ENCODE assay signal across 33 mouse cellular contexts in genomic region chr16:34672822-34673221, GRCm38 (mm10). TPM values are rescaled to one million over a fixed set of nuclear protein-coding genes. Genes with fewer than 3 reads are reported as not detected.
DNase-seq lines count a peak whose midpoint lies in the region; ATAC-seq and TF ChIP-seq lines count a peak whose summit lies in the region.
"Had no signal": no experiment of that assay in that cellular context is flagged by ENCODE, and none has a peak within 500 bp of the region (broad histone marks: within the 10 kb centered on the region; RNA-seq: fewer than 3 reads in every experiment).

No protein-coding gene starts in this region.

- TF ChIP-seq CTCF in lung, adult 2 months (IDR thresholded peaks at IDR 0.05; ENCODE audit: insufficient read depth, low read length), result no peak

- no peaks in the 10 kb centered on the region for H3K4me1 ChIP-seq in lung, adult 2 months (ENCODE audit: control insufficient read depth, insufficient read depth, low read length)
- H3K4me1 ChIP-seq: embryonic facial prominence, embryonic 15.5 days; hindbrain, embryonic 15.5 days; intestine, embryonic 15.5 days; lung, embryonic 15.5 days; neural tube, embryonic 12.5 days had no signal

- TF ChIP-seq POLR2A in lung, adult 2 months (IDR thresholded peaks at IDR 0.05; ENCODE audit: borderline replicate concordance, extremely low read depth, low read depth, low read length), result no peak

- WGBS in lung, adult 2 months, result 41% methylated on average over 3 of the region's 3 CpGs

- ATAC-seq in granulocyte monocyte progenitor cell, adult 5-6 weeks (replicated peaks; ENCODE audit: poor library complexity, severe bottlenecking), result peak; percentile 12; the same call in 1 of the 2 replicates
- ATAC-seq in inflammation-experienced regulatory T-cells, adult 6 months, result no peak
- ATAC-seq: forebrain, embryonic 14.5 days; intestine, embryonic 15.5 days; midbrain, embryonic 15.5 days had no signal

- peak; percentile 71 to 80 for DNase-seq in adrenal gland, adult (ENCODE audit: inconsistent age in 2 of 2, low spot score in 1 of 2)
- DNase-seq in adrenal gland, postnatal 10 days, result no peak
- peak; percentile 31 for DNase-seq in lung, postnatal 36 days
- no peak for DNase-seq in lung, adult 2 months
- peak; percentile 29 for DNase-seq in MN1 (ENCODE audit: low spot score)
- DNase-seq in left cerebral cortex, adult 9 months (ENCODE audit: low spot score in 2 of 2), result no peak
- DNase-seq: cerebellum, adult 9-10 months; gastrocnemius, adult 2 months; heart, postnatal 4 days; kidney, adult 8-10 months; kidney, postnatal 14 days; right cerebral cortex, postnatal 14 days; spleen, adult 18-20 months; thymus, adult 18-20 months; thymus, postnatal 36 days had no signal

- H3K4me3 ChIP-seq in lung, adult 2 months (replicated peaks; ENCODE audit: extremely low read depth, low read depth, low read length), result no peak overlapping the region
- H3K4me3 ChIP-seq: embryonic facial prominence, embryonic 15.5 days; gastrocnemius, adult 2 months; hindbrain, embryonic 15.5 days; intestine, embryonic 15.5 days; limb, embryonic 12.5 days; lung, embryonic 15.5 days; midbrain, embryonic 15.5 days; neural tube, embryonic 12.5 days had no signal

RNA-seq across cellular contexts. Expression of gene Ccdc14, which starts 17.6 kb away (rescaled TPM):
- total RNA-seq in adrenal gland, postnatal 10 days (2021), result 1 to 10 TPM; 4.0 to 6.5 TPM
- polyA plus RNA-seq in lung, adult 2 months (2012; rRNA removed), result 1.5 and 2.4 TPM in 2 replicates
- total RNA-seq in granulocyte monocyte progenitor cell, adult 5-6 weeks (2014; fragmentation: Nextera tagmentation), result 9.5 and 11.5 TPM in 2 replicates
- 10.1 and 11.3 TPM in 2 replicates for total RNA-seq in granulocyte monocyte progenitor cell, adult 5-6 weeks (2017)
- polyA plus RNA-seq in inflammation-experienced regulatory T-cells, adult 6 months (2017; shearing (Covaris generic)), result 1 to 10 TPM; 3.4 to 4.9 (median 4.4) TPM

RNA-seq across cellular contexts. Expression of gene Ropn1, which starts 23.1 kb away (rescaled TPM):
- total RNA-seq in adrenal gland, postnatal 10 days (2021), result not detected
- not detected in 2 replicates for polyA plus RNA-seq in lung, adult 2 months (2012; rRNA removed)
- not detected in 2 replicates for total RNA-seq in granulocyte monocyte progenitor cell, adult 5-6 weeks (2014; fragmentation: Nextera tagmentation)
- not detected in 2 replicates for total RNA-seq in granulocyte monocyte progenitor cell, adult 5-6 weeks (2017)
- not detected for polyA plus RNA-seq in inflammation-experienced regulatory T-cells, adult 6 months (2017; shearing (Covaris generic))
- total RNA-seq: common myeloid progenitor, adult 5-6 weeks; G1E; gastrocnemius, adult 2 months; gastrocnemius, postnatal 4 days; layer of hippocampus, adult 18-20 months; layer of hippocampus, postnatal 25 days had no signal
- polyA plus RNA-seq: embryonic facial prominence, embryonic 15.5 days; forebrain, embryonic 14.5 days; frontal cortex, adult 2 months; G1E; hindbrain, embryonic 15.5 days; intestine, embryonic 15.5 days; liver, embryonic 11.5 days; lung, embryonic 15.5 days; midbrain, embryonic 15.5 days; neural tube, embryonic 12.5 days; stomach, embryonic 14.5 days had no signal

Comparison
In these comparisons a context has a peak if more than half of its experiments do, and no peak if none do; other contexts are left out.
1. DNase-seq: peak in adrenal gland, adult (2 of 2), lung, postnatal 36 days (single experiment) and MN1 (single experiment); none in adrenal gland, postnatal 10 days (single experiment), lung, adult 2 months (single experiment) and left cerebral cortex, adult 9 months (0 of 2).